Mouse (Mus musculus) heart, embryonic 15.5 days (tissue): Measurements from ENCODE around the gene Fbxw24. TPM values are rescaled to one million over a fixed set of nuclear protein-coding genes. Genes with fewer than 3 reads are reported as not detected.
"Not testable (repeated sequence)": the region's sequence is repeated elsewhere in the genome, so short reads cannot be mapped to it uniquely, and the experiment has no call there.

Experiments used
- ATAC-seq: fragments of 200-750 bp; cut with Nextera tagmentation; replicated peaks from 2 replicates; pipeline ENCODE4 v1.8.0; 2017; ENCODE audit warnings: low read depth, moderate TSS enrichment; ENCODE audit not compliant: insufficient number of reproducible peaks, insufficient read depth, low FRiP score
- H3K27ac ChIP-seq: fragments of 300-500 bp; sonication (generic); 2 replicates; pipeline ENCODE4 v1.5.1; 2015; ENCODE audit warnings: mild to moderate bottlenecking, inconsistent platforms
- H3K27me3 ChIP-seq: fragments of 300-500 bp; sonication (generic); 2 replicates; pipeline ENCODE4 v1.6.1; 2015; ENCODE audit warnings: inconsistent platforms
- H3K36me3 ChIP-seq: fragments of 300-500 bp; sonication (generic); 2 replicates; pipeline ENCODE4 v1.6.1; 2015; ENCODE audit warnings: mild to moderate bottlenecking, inconsistent platforms
- H3K4me1 ChIP-seq: fragments of 300-500 bp; sonication (generic); replicated peaks from 2 replicates; pipeline ENCODE4 v1.6.1; 2015; ENCODE audit warnings: inconsistent platforms
- H3K4me2 ChIP-seq: fragments of 300-500 bp; sonication (generic); 2 replicates; pipeline ENCODE4 v1.6.1; 2015; ENCODE audit warnings: inconsistent platforms, mild to moderate bottlenecking, moderate library complexity
- H3K4me3 ChIP-seq: fragments of 300-500 bp; sonication (generic); 2 replicates; pipeline ENCODE4 v1.5.1; 2015; ENCODE audit warnings: mild to moderate bottlenecking, inconsistent platforms
- H3K9ac ChIP-seq: fragments of 300-500 bp; sonication (generic); 2 replicates; pipeline ENCODE4 v1.6.1; 2015; ENCODE audit warnings: mild to moderate bottlenecking, inconsistent platforms
- H3K9me3 ChIP-seq: fragments of 300-500 bp; sonication (generic); replicated peaks from 2 replicates; pipeline ENCODE4 v1.6.1; 2016; ENCODE audit warnings: inconsistent platforms
- WGBS: fragments of 180-500 bp; shearing (Covaris S2); methylation state at CpG from one replicate; pipeline ENCODE4 v1.1.7; 2015; ENCODE audit warnings: mixed read lengths; 5-methylcytosine and 5-hydroxymethylcytosine counted together
- polyA plus RNA-seq: library from polyadenylated mRNA; unstranded; fragments of >200 nt; fragmentation: Nextera tagmentation; extraction: Ambion mirVana; gene quantifications from 2 replicates; pipeline ENCODE4 v1.2.1, GENCODE M21; 2015

Fbxw24 gene
- not detected in 2 replicates for polyA plus RNA-seq

GRCm38 (mm10) chr9:109625957-109626356, at the start of gene Fbxw24:
TSS of gene Fbxw24 (minus strand) at chr9:109626057.
- not testable (repeated sequence) for H3K4me1 ChIP-seq, ATAC-seq, H3K4me2 ChIP-seq, H3K36me3 ChIP-seq, H3K9ac ChIP-seq, H3K4me3 ChIP-seq, H3K9me3 ChIP-seq, H3K27ac ChIP-seq, H3K27me3 ChIP-seq
- WGBS: 76% methylated on average over 2 of the region's 2 CpGs

- not testable (repeated sequence) for H3K4me3 ChIP-seq, ATAC-seq, H3K4me1 ChIP-seq, H3K36me3 ChIP-seq, H3K4me2 ChIP-seq, H3K27ac ChIP-seq, H3K9ac ChIP-seq, H3K9me3 ChIP-seq, H3K27me3 ChIP-seq
- WGBS: 57% methylated on average over 2 of the region's 2 CpGs
These were observed 38.7 kb upstream of the Fbxw24 start, which contains the start of gene Fbxw25 for GRCm38 (mm10) chr9:109664552-109664951. TSS of gene Fbxw25 (minus strand) at chr9:109664652.

- H3K36me3 ChIP-seq: not testable (repeated sequence)
- WGBS: 35% methylated on average over 5 of the region's 5 CpGs
These were observed 19.0 kb downstream of the Fbxw24 start for GRCm38 (mm10) chr9:109606837-109607236.

GRCm38 (mm10) chr9:109602128-109602527, 23.7 kb downstream of the Fbxw24 start:
- not testable (repeated sequence) for H3K27me3 ChIP-seq, H3K4me2 ChIP-seq, H3K9me3 ChIP-seq, H3K27ac ChIP-seq, H3K9ac ChIP-seq, H3K36me3 ChIP-seq, ATAC-seq, H3K4me1 ChIP-seq, H3K4me3 ChIP-seq
- 52% methylated on average over 2 of the region's 2 CpGs for WGBS

More at GRCm38 (mm10) chr9:109606837-109607236, 19.0 kb downstream of the Fbxw24 start:
- not testable (repeated sequence) for H3K4me3 ChIP-seq, H3K4me2 ChIP-seq, H3K9ac ChIP-seq, H3K27ac ChIP-seq, H3K27me3 ChIP-seq, H3K9me3 ChIP-seq, ATAC-seq, H3K4me1 ChIP-seq

DNA sequence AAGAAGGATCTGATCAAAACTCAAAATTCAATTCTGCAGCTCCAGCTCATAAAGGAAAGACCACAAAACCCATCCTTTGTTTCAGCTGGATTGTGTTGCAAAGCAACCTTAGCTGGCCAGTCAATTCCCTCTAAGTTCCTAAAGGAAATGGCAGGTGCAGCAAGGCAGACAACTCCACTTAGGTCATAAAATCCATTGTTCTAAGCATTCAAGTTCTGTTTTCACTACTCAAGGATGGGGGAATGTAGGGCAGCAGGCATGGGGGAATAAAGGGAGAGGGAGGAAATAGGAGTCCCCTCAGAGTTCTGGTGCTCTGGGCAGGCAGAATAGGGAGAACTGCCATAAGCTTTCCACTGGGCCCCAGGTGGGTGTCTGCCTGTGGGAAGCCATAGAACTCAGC, 28.6 kb downstream of the Fbxw24 start:
- Histone ChIP-seq H3K9me3 (no peaks in the 10 kb centered on the region), H3K9ac (no peak overlapping the region), H3K4me1 (no peaks in the 10 kb centered on the region), H3K4me3 (no peak overlapping the region), H3K4me2 (no peak overlapping the region), H3K27me3 (no peaks in the 10 kb centered on the region), H3K27ac (no peak overlapping the region), H3K36me3 (no peaks in the 10 kb centered on the region)
- ATAC-seq: no peak

DNA sequence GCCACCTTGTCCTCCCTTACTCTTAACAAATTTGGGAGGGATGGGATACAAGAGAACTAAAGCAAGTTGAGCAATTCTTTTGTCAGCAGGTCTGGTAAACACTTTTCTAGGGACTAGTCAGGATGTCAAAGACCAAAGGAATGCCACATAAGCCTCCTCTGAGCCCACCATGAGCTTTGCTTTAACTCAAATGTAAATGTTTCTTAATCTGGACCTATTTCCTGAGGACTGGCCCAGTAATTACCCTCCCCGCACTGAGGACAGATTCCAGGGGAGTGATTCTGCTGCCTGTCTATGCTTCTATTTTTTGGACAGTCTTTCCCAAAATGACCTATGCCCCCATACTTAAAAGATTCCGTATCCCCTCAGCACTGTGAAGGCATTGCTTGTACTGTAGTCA, 31.0 kb downstream of the Fbxw24 start:
- Histone ChIP-seq H3K9me3 (no peaks in the 10 kb centered on the region), H3K36me3 (no peaks in the 10 kb centered on the region), H3K4me1 (no peaks in the 10 kb centered on the region), H3K27me3 (no peaks in the 10 kb centered on the region), H3K27ac (no peak overlapping the region), H3K9ac (no peak overlapping the region), H3K4me3 (no peak overlapping the region), H3K4me2 (no peak overlapping the region)
- WGBS: 77% methylated on average over 2 of the region's 2 CpGs
- ATAC-seq: no peak

DNA sequence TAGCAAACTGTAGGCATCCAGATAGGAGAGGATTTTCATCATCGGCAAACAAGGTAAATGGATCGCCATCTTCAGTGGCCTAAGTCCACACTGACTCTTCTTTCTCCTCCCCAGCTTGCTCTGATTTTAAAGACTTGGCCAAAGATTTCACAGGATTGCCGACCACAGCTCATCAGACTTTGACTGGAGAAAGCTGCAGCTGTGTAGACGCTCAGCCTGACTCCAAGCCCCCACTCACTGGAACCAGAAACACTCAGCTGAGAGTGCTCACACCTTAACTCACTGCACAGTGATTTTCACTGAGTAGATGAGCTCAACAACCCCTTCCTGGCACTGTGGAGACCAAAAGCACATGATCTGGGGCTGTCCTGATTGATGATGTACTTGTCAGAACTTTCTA, 57.7 kb downstream of the Fbxw24 start, which contains the start of gene Fbxw15:
Gene Fbxw15, minus strand, starts transcription at position 101 of the 400 bp plus-strand sequence.
- not testable (repeated sequence) for H3K9me3 ChIP-seq, H3K27ac ChIP-seq, H3K27me3 ChIP-seq, H3K4me2 ChIP-seq, H3K4me3 ChIP-seq, H3K9ac ChIP-seq, H3K4me1 ChIP-seq, H3K36me3 ChIP-seq, ATAC-seq
- 80% methylated on average over 4 of the region's 4 CpGs for WGBS

GRCm38 (mm10) chr9:109565546-109565945, 60.3 kb downstream of the Fbxw24 start:
- 66% methylated on average over 1 of the region's 1 CpGs for WGBS
- H3K4me2 ChIP-seq: no peak overlapping the region
- ATAC-seq: no peak
- H3K9me3 ChIP-seq: no peaks in the 10 kb centered on the region
- no peaks in the 10 kb centered on the region for H3K4me1 ChIP-seq
- H3K27me3 ChIP-seq: no peaks in the 10 kb centered on the region
- no peak overlapping the region for H3K27ac ChIP-seq
- H3K9ac ChIP-seq: no peak overlapping the region
- no peak overlapping the region for H3K4me3 ChIP-seq
- no peaks in the 10 kb centered on the region for H3K36me3 ChIP-seq

DNA sequence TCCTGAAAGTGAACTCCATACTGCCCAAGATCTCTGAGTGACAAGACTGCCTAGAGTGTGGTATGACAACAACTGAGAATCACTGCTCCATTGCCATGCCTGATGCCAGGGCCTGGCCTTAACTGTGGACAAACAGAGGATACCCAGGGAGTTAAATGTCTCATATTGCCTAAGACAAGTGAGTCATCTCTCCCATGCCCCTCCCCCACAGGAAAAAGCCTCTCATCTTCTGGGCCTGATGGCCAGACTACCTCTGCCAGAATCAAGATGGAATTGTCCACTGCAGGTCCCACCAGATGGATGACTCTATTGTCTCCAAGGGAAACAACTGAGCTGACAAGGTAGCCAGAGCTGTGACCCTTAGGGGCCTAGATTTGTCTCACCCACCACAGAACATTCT, 63.8 kb downstream of the Fbxw24 start:
- H3K4me1 ChIP-seq, H3K4me3 ChIP-seq, H3K4me2 ChIP-seq, H3K36me3 ChIP-seq, H3K9ac ChIP-seq, ATAC-seq, H3K27me3 ChIP-seq, H3K9me3 ChIP-seq, H3K27ac ChIP-seq: not testable (repeated sequence)

- Histone ChIP-seq H3K9ac (no peak overlapping the region), H3K4me3 (no peak overlapping the region)
These were observed 73.4 kb downstream of the Fbxw24 start for GRCm38 (mm10) chr9:109552483-109552882.

More at GRCm38 (mm10) chr9:109552483-109552882, 73.4 kb downstream of the Fbxw24 start:
- H3K9me3 ChIP-seq: no peaks in the 10 kb centered on the region
- no peak overlapping the region for H3K4me2 ChIP-seq
- no peaks in the 10 kb centered on the region for H3K36me3 ChIP-seq
- H3K27me3 ChIP-seq: no peaks in the 10 kb centered on the region
- WGBS: 60% methylated on average over 3 of the region's 3 CpGs
- H3K27ac ChIP-seq: no peak overlapping the region
- no peak for ATAC-seq
- H3K4me1 ChIP-seq: no peaks in the 10 kb centered on the region
